ENCODE assay signal across 17 mouse cellular contexts in genomic region chr10:31051222-31051621, GRCm38 (mm10).
A peak's percentile ranks its signal among the peaks of the same experiment; 100 is the strongest.
DNase-seq lines count a peak whose midpoint lies in the region; ATAC-seq and TF ChIP-seq lines count a peak whose summit lies in the region.
"Had no signal": no experiment of that assay in that cellular context is flagged by ENCODE, and none has a peak within 500 bp of the region (broad histone marks: within the 10 kb centered on the region; RNA-seq: fewer than 3 reads in every experiment).

No protein-coding gene starts in this region.

- H3K27me3 ChIP-seq in forebrain, embryonic 16.5 days (replicated peaks; ENCODE audit: control insufficient read depth, insufficient read depth, low read length) = no peaks in the 10 kb centered on the region
- H3K27me3 ChIP-seq in forebrain, embryonic 10.5 days (ENCODE audit: poor library complexity, severe bottlenecking) = no peaks in the 10 kb centered on the region
- no peaks in the 10 kb centered on the region for H3K27me3 ChIP-seq in midbrain, postnatal 0 days (ENCODE audit: insufficient read depth, low read length)
- H3K27me3 ChIP-seq: embryonic facial prominence, embryonic 12.5 days; forebrain, embryonic 12.5 days had no signal

- no peak overlapping the region for H3K4me3 ChIP-seq in forebrain, embryonic 16.5 days (replicated peaks; ENCODE audit: low read length)
- no peak overlapping the region for H3K4me3 ChIP-seq in forebrain, embryonic 10.5 days
- no peak overlapping the region for H3K4me3 ChIP-seq in midbrain, postnatal 0 days (ENCODE audit: low read depth, low read length)
- H3K4me3 ChIP-seq: embryonic facial prominence, embryonic 10.5 days; embryonic facial prominence, embryonic 12.5 days; forebrain, embryonic 12.5 days had no signal

- no peak overlapping the region for H3K4me2 ChIP-seq in forebrain, embryonic 16.5 days (ENCODE audit: low read length)
- no peak overlapping the region for H3K4me2 ChIP-seq in midbrain, postnatal 0 days (ENCODE audit: low read depth, low read length, poor library complexity, severe bottlenecking)
- H3K4me2 ChIP-seq: embryonic facial prominence, embryonic 12.5 days; forebrain, embryonic 12.5 days had no signal

- WGBS in forebrain, embryonic 16.5 days = 65% methylated on average over 1 of the region's 1 CpGs
- 98% methylated on average over 1 of the region's 1 CpGs for WGBS in forebrain, embryonic 10.5 days
- 92% methylated on average over 1 of the region's 1 CpGs for WGBS in midbrain, postnatal 0 days

- H3K27ac ChIP-seq in forebrain, embryonic 16.5 days (ENCODE audit: low read length) = no peak overlapping the region
- no peak overlapping the region for H3K27ac ChIP-seq in forebrain, embryonic 10.5 days
- H3K27ac ChIP-seq in midbrain, postnatal 0 days (ENCODE audit: low read depth, low read length) = no peak overlapping the region
- H3K27ac ChIP-seq: embryonic facial prominence, embryonic 10.5 days; embryonic facial prominence, embryonic 12.5 days; forebrain, embryonic 12.5 days had no signal

- peak; percentile 55 for ATAC-seq in forebrain, embryonic 16.5 days
- no peak for ATAC-seq in midbrain, postnatal 0 days (ENCODE audit: low FRiP score)

- TF ChIP-seq CTCF in brain, embryonic 14.5 days (IDR thresholded peaks at IDR 0.05; ENCODE audit: borderline replicate concordance, extremely low read depth, insufficient read depth, insufficient read length) = no peak
- no peak for TF ChIP-seq CTCF in midbrain, postnatal 0 days (IDR thresholded peaks at IDR 0.05)

- no peak for TF ChIP-seq POLR2A in brain, embryonic 14.5 days (IDR thresholded peaks at IDR 0.05; ENCODE audit: borderline replicate concordance, extremely low read depth, insufficient read depth, insufficient read length, poor library complexity, severe bottlenecking)

- no peak overlapping the region for H3K9ac ChIP-seq in forebrain, embryonic 16.5 days (replicated peaks; ENCODE audit: low read depth, low read length)
- no peak overlapping the region for H3K9ac ChIP-seq in midbrain, postnatal 0 days (replicated peaks; ENCODE audit: low read length, poor library complexity, severe bottlenecking)
- H3K9ac ChIP-seq: embryonic facial prominence, embryonic 12.5 days; forebrain, embryonic 12.5 days had no signal

- no peaks in the 10 kb centered on the region for H3K36me3 ChIP-seq in forebrain, embryonic 16.5 days (ENCODE audit: control insufficient read depth, insufficient read depth)
- no peaks in the 10 kb centered on the region for H3K36me3 ChIP-seq in forebrain, embryonic 10.5 days (replicated peaks)
- H3K36me3 ChIP-seq in midbrain, postnatal 0 days (ENCODE audit: insufficient read depth, low read length) = no peaks in the 10 kb centered on the region
- H3K36me3 ChIP-seq: embryonic facial prominence, embryonic 10.5 days; embryonic facial prominence, embryonic 12.5 days; forebrain, embryonic 12.5 days had no signal

- no peaks in the 10 kb centered on the region for H3K9me3 ChIP-seq in forebrain, embryonic 16.5 days (ENCODE audit: control insufficient read depth, low read length)
- H3K9me3 ChIP-seq in forebrain, embryonic 10.5 days = no peaks in the 10 kb centered on the region
- H3K9me3 ChIP-seq in midbrain, postnatal 0 days (ENCODE audit: low read length) = no peaks in the 10 kb centered on the region
- H3K9me3 ChIP-seq: embryonic facial prominence, embryonic 10.5 days; embryonic facial prominence, embryonic 12.5 days; forebrain, embryonic 12.5 days had no signal

- no peaks in the 10 kb centered on the region for H3K4me1 ChIP-seq in forebrain, embryonic 16.5 days (replicated peaks; ENCODE audit: control insufficient read depth, insufficient read depth, low read length)
- H3K4me1 ChIP-seq in forebrain, embryonic 10.5 days = no peaks in the 10 kb centered on the region
- no peaks in the 10 kb centered on the region for H3K4me1 ChIP-seq in midbrain, postnatal 0 days (ENCODE audit: insufficient read depth, low read length)
- H3K4me1 ChIP-seq: embryonic facial prominence, embryonic 10.5 days; embryonic facial prominence, embryonic 12.5 days; forebrain, embryonic 12.5 days had no signal

- no peak for DNase-seq in forebrain, embryonic 10.5 days (ENCODE audit: extremely low spot score, low spot score)
- DNase-seq in brain, adult 2 months (ENCODE audit: low read depth, low spot score) = peak; percentile 3
- peak; percentile 7 for DNase-seq in brain, embryonic 14.5 days (ENCODE audit: low read depth)
- no peak for DNase-seq in layer of hippocampus, adult 9-10 months (ENCODE audit: low spot score)
- no peak for DNase-seq in midbrain, postnatal 0 days (ENCODE audit: low spot score)
- DNase-seq: adrenal gland, adult 2 months; adrenal gland, postnatal 10 days; adrenal gland, postnatal 25 days; cerebellum, adult 11-12 months; cerebellum, adult 2 months; cerebellum, adult 9-10 months; cerebellum, postnatal 10 days; cerebellum, postnatal 25 days had no signal

Comparison
In these comparisons a context has a peak if more than half of its experiments do, and no peak if none do; other contexts are left out.
1. DNase-seq: peak in brain, adult 2 months (single experiment) and brain, embryonic 14.5 days (single experiment); none in forebrain, embryonic 10.5 days (single experiment), layer of hippocampus, adult 9-10 months (single experiment) and midbrain, postnatal 0 days (single experiment).